Mouse (Mus musculus): ENCODE measurements around the gene Hfm1.

DNA sequence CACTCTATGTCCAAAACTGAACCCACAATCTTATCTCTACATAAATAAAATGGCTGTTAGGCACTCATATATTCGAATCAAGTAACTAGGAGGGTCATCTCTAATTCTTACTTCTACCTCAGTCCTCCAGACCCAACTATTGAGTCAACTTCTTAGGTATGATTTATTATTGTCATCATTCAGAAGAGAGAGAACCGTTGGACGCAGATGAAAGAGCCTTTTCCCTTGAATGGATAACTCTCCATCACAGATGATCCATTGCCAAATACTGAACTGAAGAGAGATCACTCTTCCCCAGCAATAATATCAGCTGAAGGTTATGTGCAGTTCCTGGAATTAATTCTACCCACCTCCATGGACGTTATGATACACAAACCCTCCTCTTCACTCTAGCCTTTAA, 20.2 kb upstream of the Hfm1 start:
- TF ChIP-seq POLR2A (IDR thresholded peaks at IDR 0.05; ENCODE audit: borderline replicate concordance, low read depth, low read length) (no peak), CTCF (IDR thresholded peaks at IDR 0.05; ENCODE audit: low read depth, low read length) (no peak)
